In genomic region chr19:24268531-24268930, GRCm38 (mm10) we compare ENCODE assay signal across 18 mouse cellular contexts. TPM values are rescaled to one million over a fixed set of nuclear protein-coding genes. Genes with fewer than 3 reads are reported as not detected.
A peak's percentile ranks its signal among the peaks of the same experiment; 100 is the strongest.
DNase-seq lines count a peak whose midpoint lies in the region; ATAC-seq and TF ChIP-seq lines count a peak whose summit lies in the region.
"Had no signal": no experiment of that assay in that cellular context is flagged by ENCODE, and none has a peak within 500 bp of the region (broad histone marks: within the 10 kb centered on the region; RNA-seq: fewer than 3 reads in every experiment).

No protein-coding gene starts in this region.

- peak; percentile 82 for ATAC-seq in forebrain, embryonic 14.5 days
- ATAC-seq in midbrain, embryonic 15.5 days (replicated peaks) = peak; percentile 45; the same call in 1 of the 2 replicates
- ATAC-seq in erythroid progenitor cell, adult 5-6 weeks (replicated peaks; ENCODE audit: low FRiP score, poor library complexity, severe bottlenecking) = no peak

- 2% methylated on average over 4 of the region's 4 CpGs for WGBS in forebrain, embryonic 14.5 days
- WGBS in midbrain, embryonic 15.5 days = 25% methylated on average over 4 of the region's 4 CpGs

- H3K4me1 ChIP-seq in cortical plate, adult 2 months (ENCODE audit: control insufficient read depth, insufficient read depth, low read length) = no peaks in the 10 kb centered on the region
- peaks cover 15% of the 10 kb centered on the region for H3K4me1 ChIP-seq in forebrain, embryonic 14.5 days (ENCODE audit: control insufficient read depth, insufficient read depth, low read length)
- H3K4me1 ChIP-seq in midbrain, embryonic 15.5 days = peaks cover 21% of the 10 kb centered on the region; the same call in 1 of the 2 replicates

- H3K4me3 ChIP-seq in cortical plate, adult 2 months (ENCODE audit: insufficient read depth, low read length) = no peak overlapping the region
- no peak overlapping the region for H3K4me3 ChIP-seq in forebrain, embryonic 14.5 days (ENCODE audit: low read depth, low read length)
- no peak overlapping the region for H3K4me3 ChIP-seq in midbrain, embryonic 15.5 days
- H3K4me3 ChIP-seq: heart, embryonic 12.5 days had no signal

- peak; percentile 37 for DNase-seq in layer of hippocampus, adult 9-11 months
- no peak for DNase-seq in layer of hippocampus, adult 11-12 months (ENCODE audit: low spot score)
- peak; percentile 86 for DNase-seq in forebrain, embryonic 14.5 days (ENCODE audit: low spot score)
- DNase-seq in retina, postnatal 1 day = no peak
- DNase-seq: adrenal gland, postnatal 14 days; cerebellum, postnatal 25 days; gastrocnemius, postnatal 36 days; heart, postnatal 36 days; kidney, adult 11 months; kidney, postnatal 14 days; lung, postnatal 14 days; right cerebral cortex, postnatal 4 days; thymus, adult 18-20 months had no signal

- H3K27ac ChIP-seq in cortical plate, adult 2 months (ENCODE audit: insufficient read depth, low read length) = peak overlapping the region; percentile 39; the same call in 1 of the 2 replicates
- H3K27ac ChIP-seq in forebrain, embryonic 14.5 days (ENCODE audit: low read depth, low read length) = peak overlapping the region; percentile 79
- peak overlapping the region; percentile 31; the same call in 1 of the 2 replicates for H3K27ac ChIP-seq in midbrain, embryonic 15.5 days
- H3K27ac ChIP-seq: liver, embryonic 14.5 days had no signal

- no peaks in the 10 kb centered on the region for H3K27me3 ChIP-seq in forebrain, embryonic 14.5 days (replicated peaks; ENCODE audit: control insufficient read depth, insufficient read depth, low read length)
- H3K27me3 ChIP-seq in midbrain, embryonic 15.5 days (replicated peaks) = 0 out of 2 replicates have a peak, but pooled peaks cover 2% of the 10 kb centered on the region
- H3K27me3 ChIP-seq: heart, embryonic 12.5 days had no signal

- TF ChIP-seq POLR2A in cortical plate, adult 2 months (IDR thresholded peaks at IDR 0.05; ENCODE audit: extremely low read depth, insufficient read depth, low read length) = no peak

- TF ChIP-seq CTCF in cortical plate, adult 2 months (IDR thresholded peaks at IDR 0.05; ENCODE audit: extremely low read depth, insufficient read depth, low read length) = no peak

- H3K9ac ChIP-seq in forebrain, embryonic 14.5 days (ENCODE audit: low read length) = peak overlapping the region; percentile 37; the same call in 1 of the 2 replicates
- H3K9ac ChIP-seq in midbrain, embryonic 15.5 days = no peak overlapping the region
- H3K9ac ChIP-seq: heart, embryonic 12.5 days; liver, embryonic 14.5 days had no signal

- peaks cover 25% of the 10 kb centered on the region; the same call in 1 of the 2 replicates for H3K36me3 ChIP-seq in forebrain, embryonic 14.5 days (ENCODE audit: control insufficient read depth, insufficient read depth, low read length)
- no peaks in the 10 kb centered on the region for H3K36me3 ChIP-seq in midbrain, embryonic 15.5 days (replicated peaks)

- H3K4me2 ChIP-seq in forebrain, embryonic 14.5 days (ENCODE audit: low read length) = peak overlapping the region; percentile 37; the same call in 1 of the 2 replicates
- H3K4me2 ChIP-seq in midbrain, embryonic 15.5 days = no peak overlapping the region
- H3K4me2 ChIP-seq: heart, embryonic 12.5 days had no signal

- H3K9me3 ChIP-seq in forebrain, embryonic 14.5 days (replicated peaks; ENCODE audit: control insufficient read depth, low read length) = no peaks in the 10 kb centered on the region
- H3K9me3 ChIP-seq in midbrain, embryonic 15.5 days = no peaks in the 10 kb centered on the region
- H3K9me3 ChIP-seq: heart, embryonic 12.5 days had no signal

RNA-seq across cellular contexts. Expression of gene Fxn, which starts 11.9 kb away (rescaled TPM):
- polyA plus RNA-seq in cortical plate, adult 2 months (2012; rRNA removed) = 8.8 and 9.4 TPM in 2 replicates
- 40.5 and 47.9 TPM in 2 replicates for polyA plus RNA-seq in forebrain, embryonic 14.5 days (2014; fragmentation: Nextera tagmentation; extraction: Ambion mirVana)
- 38.1 and 40.9 TPM in 2 replicates for polyA plus RNA-seq in midbrain, embryonic 15.5 days (2015; fragmentation: Nextera tagmentation; extraction: Ambion mirVana)
- 26.4 and 31.7 TPM in 2 replicates for total RNA-seq in erythroid progenitor cell, adult 5-6 weeks (2015; ENCODE audit: low replicate concordance)
- total RNA-seq in erythroid progenitor cell, adult 5-6 weeks (2017; ENCODE audit: low replicate concordance) = 20.0 and 25.9 TPM in 2 replicates

RNA-seq across cellular contexts. Expression of gene Tjp2, which starts 43.7 kb away (rescaled TPM):
- 16.2 and 17.1 TPM in 2 replicates for polyA plus RNA-seq in cortical plate, adult 2 months (2012; rRNA removed)
- 9.0 and 11.6 TPM in 2 replicates for polyA plus RNA-seq in forebrain, embryonic 14.5 days (2014; fragmentation: Nextera tagmentation; extraction: Ambion mirVana)
- polyA plus RNA-seq in midbrain, embryonic 15.5 days (2015; fragmentation: Nextera tagmentation; extraction: Ambion mirVana) = 13.9 and 14.4 TPM in 2 replicates
- not detected in 2 replicates for total RNA-seq in erythroid progenitor cell, adult 5-6 weeks (2015; ENCODE audit: low replicate concordance)
- 1.3 and 3.7 TPM in 2 replicates for total RNA-seq in erythroid progenitor cell, adult 5-6 weeks (2017; ENCODE audit: low replicate concordance)

Comparison
In these comparisons a context has a peak if more than half of its experiments do, and no peak if none do; other contexts are left out.
1. DNase-seq: peak in layer of hippocampus, adult 9-11 months (single experiment) and forebrain, embryonic 14.5 days (single experiment); none in layer of hippocampus, adult 11-12 months (single experiment) and retina, postnatal 1 day (single experiment).
2. Peak in every context shown above with its lines, with median percentiles within 50 percentile points of each other: H3K27ac ChIP-seq.